Mouse (Mus musculus): ENCODE measurements around the gene Vasp.

Gene Vasp

GRCm38 (mm10) chr7:19209494-19209893 is 62.1 kb downstream of the Vasp start:
- DNase-seq (ENCODE audit: low spot score): no peak

GRCm38 (mm10) chr7:19208944-19209472 is 62.6 kb downstream of the Vasp start:
- DNase-seq (ENCODE audit: low spot score): no peak

GRCm38 (mm10) chr7:19208201-19208910 is 63.3 kb downstream of the Vasp start:
- no peak for DNase-seq (ENCODE audit: low spot score)
